Mouse (Mus musculus) c-Kit-positive CD71-negative TER-119-negative erythroid progenitor cells, embryonic 14.5 days (primary cell): ENCODE data around the gene Tgfb1.

ENCODE experiments used
- DNase-seq: peaks from one replicate; pipeline ENCODE4 v3.0.0-alpha.2; 2013; ENCODE audit warnings: low read depth

Gene Tgfb1

GRCm38 (mm10) chr7:25686680-25687531 is at the start of gene Tgfb1:
TSS of gene Tgfb1 (plus strand) at chr7:25687002.
- DNase-seq, result peak; percentile 65

DNA sequence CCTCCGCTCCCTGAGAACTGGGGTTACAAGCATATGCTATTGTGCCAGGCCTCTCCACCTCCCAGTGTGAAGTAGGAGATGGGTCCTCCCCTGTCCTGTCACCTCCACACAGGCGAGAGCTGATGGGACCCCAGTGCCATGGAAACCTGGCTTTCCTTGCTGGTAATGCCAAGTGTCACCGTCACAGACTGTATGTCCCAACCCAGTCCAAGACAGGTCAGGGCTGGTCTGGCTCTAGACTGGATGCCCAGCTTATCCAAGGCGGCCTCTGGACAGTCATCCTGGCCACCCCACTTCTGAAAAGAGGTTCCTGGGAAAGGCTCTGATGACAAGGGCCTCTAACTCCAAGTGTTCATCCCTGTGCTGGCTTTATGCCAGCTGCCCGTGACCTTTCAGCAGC is 49.7 kb upstream of the Tgfb1 start:
- DNase-seq, result no peak

- no peak for DNase-seq
Observed at GRCm38 (mm10) chr7:25639754-25640153, 47.0 kb upstream of the Tgfb1 start.

GRCm38 (mm10) chr7:25644136-25644535 is 42.7 kb upstream of the Tgfb1 start:
- no peak for DNase-seq

- DNase-seq, result no peak
Observed at GRCm38 (mm10) chr7:25644631-25645030, 42.2 kb upstream of the Tgfb1 start.

GRCm38 (mm10) chr7:25645074-25645473 is 41.7 kb upstream of the Tgfb1 start:
- DNase-seq, result no peak

DNA sequence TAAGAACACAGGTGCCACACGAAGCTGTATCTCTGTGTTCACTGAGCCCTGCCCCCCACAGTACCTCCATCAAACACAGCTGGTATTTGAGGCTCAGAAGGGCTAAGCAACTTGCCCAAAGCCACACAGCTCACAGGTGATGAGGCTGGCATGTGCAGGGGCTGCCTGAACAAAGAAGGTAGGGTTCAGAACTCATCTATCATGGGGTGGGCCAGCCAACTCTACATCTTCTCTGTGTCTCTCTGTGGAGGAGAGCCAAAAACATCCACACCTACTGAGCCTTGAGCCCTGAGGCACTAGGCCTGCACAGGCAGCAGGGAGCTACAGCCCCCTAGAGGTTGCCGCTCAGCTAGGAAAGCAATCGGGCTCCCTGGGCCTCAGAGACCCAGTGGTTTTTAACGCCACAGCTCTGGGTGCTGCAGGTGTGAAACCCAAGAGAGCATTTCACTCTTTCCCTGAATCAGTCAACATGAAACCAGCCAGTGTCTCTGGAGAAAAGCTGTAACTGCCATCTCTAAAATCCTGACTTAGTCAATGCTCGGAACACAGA is 39.2 kb upstream of the Tgfb1 start:
- DNase-seq, result no peak

- DNase-seq, result no peak
Observed at GRCm38 (mm10) chr7:25649839-25650238, 37.0 kb upstream of the Tgfb1 start.

DNA sequence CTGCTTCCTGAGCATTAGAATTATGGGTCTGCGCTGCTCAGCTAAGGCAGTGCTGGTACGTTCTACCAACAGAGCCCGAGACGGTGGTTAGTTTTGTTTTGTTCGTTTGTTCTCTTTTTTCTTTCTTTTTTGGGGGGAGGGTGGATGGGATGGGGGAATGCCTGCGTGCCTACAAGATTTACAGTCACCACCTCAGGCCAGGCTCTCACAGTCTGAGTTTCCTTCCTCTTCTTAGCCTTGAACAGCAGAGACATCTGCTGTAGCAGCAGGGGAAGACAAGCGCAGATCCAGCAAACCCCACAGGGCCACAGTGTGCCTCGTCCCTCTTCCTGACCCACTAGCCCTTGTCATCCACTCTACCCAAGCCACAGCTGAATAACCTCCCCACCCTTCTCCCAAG is 35.5 kb upstream of the Tgfb1 start:
- DNase-seq, result no peak

DNA sequence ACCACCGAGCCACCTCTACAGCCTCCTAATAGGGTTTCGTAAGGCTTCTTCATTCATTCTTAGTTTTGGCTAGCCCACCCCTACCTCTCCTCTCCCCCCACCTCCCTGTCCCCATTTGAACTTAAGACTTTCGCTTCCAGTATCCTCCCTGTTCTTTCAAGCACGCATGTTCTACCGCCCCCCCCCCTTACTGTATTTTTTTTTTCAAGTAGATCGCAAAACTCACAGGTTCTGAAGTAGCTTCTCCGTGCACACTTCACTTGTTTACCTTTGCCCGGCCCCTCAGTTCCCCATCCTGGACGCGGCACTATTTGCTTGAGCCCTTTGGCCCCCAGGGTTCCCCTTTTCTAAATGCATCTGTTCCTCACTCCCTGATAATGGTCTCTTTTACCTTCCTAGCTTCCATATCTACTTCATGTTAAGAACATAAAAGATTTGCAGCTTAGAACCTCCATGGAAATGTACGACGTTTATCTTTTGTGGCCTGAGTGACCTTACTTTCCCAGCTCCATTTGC is 34.5 kb upstream of the Tgfb1 start:
- DNase-seq, result no peak

GRCm38 (mm10) chr7:25655601-25656428 is 31.0 kb upstream of the Tgfb1 start:
- no peak for DNase-seq

GRCm38 (mm10) chr7:25657785-25658184 is 29.0 kb upstream of the Tgfb1 start:
- DNase-seq, result no peak

DNA sequence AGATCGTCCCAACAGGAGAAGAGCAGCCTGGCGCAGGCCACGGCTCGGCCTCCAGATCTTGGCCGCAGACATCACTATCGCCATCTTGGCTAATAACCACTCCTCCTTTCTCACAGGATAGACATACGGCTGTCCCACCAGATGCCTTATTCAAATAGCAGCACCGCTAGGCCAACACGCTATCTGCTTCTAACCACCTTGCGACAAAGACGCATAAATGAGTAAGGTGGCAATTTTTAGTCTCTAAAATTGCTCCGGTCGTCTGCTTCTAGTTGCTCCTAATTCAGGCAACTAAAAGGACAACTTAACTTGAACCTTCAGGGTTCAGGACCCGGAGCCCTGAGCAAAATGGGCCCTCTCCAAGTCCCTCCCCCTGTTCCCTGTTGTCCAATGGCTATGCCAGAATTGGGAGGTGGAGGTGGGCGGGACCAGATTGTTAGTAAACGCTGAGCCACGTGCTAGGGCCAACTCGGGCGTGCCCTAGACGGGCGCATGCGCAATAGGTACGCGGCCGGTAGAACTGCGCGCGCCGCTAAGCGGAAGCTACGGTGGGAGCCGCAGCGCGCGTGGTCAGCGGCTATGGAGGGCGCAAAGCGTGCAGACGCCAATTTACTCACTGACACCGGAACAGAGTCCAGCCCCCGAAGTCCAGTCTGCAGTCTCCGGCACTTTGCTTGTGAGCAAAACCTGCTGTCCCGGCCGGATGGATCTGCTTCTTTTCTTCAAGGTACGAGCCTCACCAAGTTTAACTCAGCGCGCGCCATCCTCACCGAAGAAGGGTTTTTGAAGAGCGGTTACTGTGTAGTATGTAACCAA is 27.9 kb upstream of the Tgfb1 start, which contains the start of the genes Bckdha and Exosc5:
TSS of gene Bckdha (minus strand) at position 325 of the 816 bp plus-strand sequence.
TSS of gene Exosc5 (plus strand) at position 508 of the 816 bp plus-strand sequence.
- DNase-seq, result peak; percentile 100

DNA sequence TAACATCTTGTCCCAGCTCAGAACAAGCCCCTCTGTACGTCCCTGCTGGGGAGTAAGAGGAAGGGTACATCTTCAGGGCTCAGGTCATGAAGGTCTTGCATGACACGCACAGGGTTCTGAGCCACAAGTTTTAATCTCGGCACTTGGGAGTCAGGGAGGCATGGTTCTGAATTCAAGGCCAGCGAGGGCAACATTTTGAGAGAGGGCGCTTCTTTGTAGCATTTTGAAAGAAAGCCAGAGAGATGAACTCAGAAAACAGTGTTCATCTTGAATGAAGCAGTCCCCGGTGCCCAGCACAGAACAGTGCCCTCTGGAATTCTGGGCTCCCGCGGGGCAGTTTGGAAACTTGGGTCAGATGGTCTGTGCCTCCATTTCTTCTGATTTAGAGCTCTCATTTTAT is 20.4 kb upstream of the Tgfb1 start:
- no peak for DNase-seq

- no peak for DNase-seq
Observed at GRCm38 (mm10) chr7:25669158-25669557, 17.6 kb upstream of the Tgfb1 start.

DNA sequence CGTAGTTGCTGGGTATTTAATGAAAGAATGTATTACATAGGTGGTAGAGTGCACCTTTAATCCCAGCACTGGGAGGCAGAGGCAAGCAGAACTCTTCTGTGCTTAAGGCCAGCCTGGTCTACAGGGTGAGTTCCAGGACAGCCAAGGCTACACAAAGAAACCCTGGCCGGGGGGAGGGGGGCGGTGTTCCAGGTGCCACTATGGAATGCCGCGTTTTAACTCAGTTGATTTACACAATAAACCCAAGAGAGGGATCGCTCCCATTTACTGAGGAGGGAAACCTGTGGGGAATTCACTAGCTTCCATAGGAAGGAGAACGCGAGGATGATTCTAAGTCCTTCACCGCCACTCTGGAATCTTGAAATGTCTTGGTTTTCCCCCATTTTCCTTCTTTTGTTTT is 17.2 kb upstream of the Tgfb1 start:
- no peak for DNase-seq

GRCm38 (mm10) chr7:25670096-25670495 is 16.7 kb upstream of the Tgfb1 start:
- DNase-seq, result no peak

GRCm38 (mm10) chr7:25671686-25672085 is 15.1 kb upstream of the Tgfb1 start:
- no peak for DNase-seq

- DNase-seq, result no peak
Observed at GRCm38 (mm10) chr7:25672442-25672841, 14.4 kb upstream of the Tgfb1 start.

- no peak for DNase-seq
Observed at GRCm38 (mm10) chr7:25674297-25674696, 12.5 kb upstream of the Tgfb1 start.

- no peak for DNase-seq
Observed at GRCm38 (mm10) chr7:25674719-25675300, 12.0 kb upstream of the Tgfb1 start, which contains the start of gene Tmem91. TSS of gene Tmem91 (minus strand) at chr7:25675166.
